ENCODE assay signal across 23 mouse cellular contexts in the genomic region with DNA sequence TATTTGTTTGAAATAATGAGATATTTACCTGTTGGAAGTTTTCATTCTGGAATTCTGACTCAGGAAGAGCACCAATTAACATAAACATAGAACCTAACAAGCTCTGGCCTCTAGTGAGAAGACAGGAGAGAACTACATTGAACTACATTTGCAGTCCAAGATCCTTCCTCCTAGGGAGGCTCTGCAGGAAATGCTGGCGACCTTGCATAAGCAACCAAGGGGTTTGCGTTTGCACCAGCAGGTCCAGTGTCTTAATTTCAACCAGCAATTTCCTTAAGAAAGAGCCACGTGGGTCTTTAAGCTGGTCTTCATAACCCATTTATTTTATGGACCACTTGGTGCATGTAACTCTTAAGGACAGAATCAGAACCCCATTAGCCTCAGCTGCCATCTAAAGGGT.
"Had no signal": no experiment of that assay in that cellular context is flagged by ENCODE, and none has a peak within 500 bp of the region (broad histone marks: within the 10 kb centered on the region; RNA-seq: fewer than 3 reads in every experiment).

No protein-coding gene starts in this region.

- DNase-seq: gastrocnemius, postnatal 14 days; gastrocnemius, postnatal 36 days; heart, adult 18-20 months; heart, postnatal 10 days; heart, postnatal 4 days; kidney, adult 18-20 months; kidney, adult 8-10 months; kidney, postnatal 10 days; kidney, postnatal 25 days; kidney, postnatal 4 days had no signal

- H3K36me3 ChIP-seq: heart, embryonic 10.5 days; heart, embryonic 12.5 days; hindbrain, embryonic 12.5 days; intestine, embryonic 15.5 days; limb, embryonic 12.5 days had no signal

- H3K9ac ChIP-seq: heart, embryonic 12.5 days; hindbrain, embryonic 12.5 days; hindbrain, embryonic 14.5 days; intestine, embryonic 15.5 days; limb, embryonic 12.5 days had no signal

- H3K27me3 ChIP-seq: heart, embryonic 12.5 days; hindbrain, embryonic 12.5 days; intestine, embryonic 15.5 days; limb, embryonic 12.5 days had no signal

- H3K4me3 ChIP-seq: heart, embryonic 10.5 days; heart, embryonic 12.5 days; hindbrain, embryonic 10.5 days; hindbrain, embryonic 12.5 days; intestine, embryonic 15.5 days; layer of hippocampus, adult 2 months; left cerebral cortex, adult 2 months; limb, embryonic 10.5 days; limb, embryonic 12.5 days had no signal

- H3K4me2 ChIP-seq: heart, embryonic 12.5 days; hindbrain, embryonic 12.5 days; hindbrain, embryonic 14.5 days; intestine, embryonic 15.5 days; limb, embryonic 12.5 days had no signal

- H3K27ac ChIP-seq: heart, embryonic 10.5 days; hindbrain, embryonic 10.5 days; hindbrain, embryonic 12.5 days; hindbrain, embryonic 14.5 days; intestine, embryonic 15.5 days; layer of hippocampus, adult 2 months; left cerebral cortex, adult 2 months; limb, embryonic 10.5 days; limb, embryonic 12.5 days had no signal

- H3K4me1 ChIP-seq: hindbrain, embryonic 12.5 days had no signal

- H3K9me3 ChIP-seq: heart, embryonic 10.5 days; heart, embryonic 12.5 days; hindbrain, embryonic 10.5 days; hindbrain, embryonic 12.5 days; intestine, embryonic 15.5 days; limb, embryonic 10.5 days; limb, embryonic 12.5 days had no signal

- ATAC-seq: hindbrain, embryonic 16.5 days; inflammation-experienced regulatory T-cells, adult 6 months; intestine, embryonic 15.5 days; intestine, postnatal 0 days had no signal
